Mouse (Mus musculus) neural tube, embryonic 10.5 days (tissue): ENCODE results near the gene Angptl6.
"Not testable (repeated sequence)": the region's sequence is repeated elsewhere in the genome, so short reads cannot be mapped to it uniquely, and the experiment has no call there.

Experiments
- DNase-seq: peaks from one replicate; pipeline ENCODE4 v3.0.0-alpha.2; 2017; ENCODE audit warnings: low spot score; ENCODE audit errors: extremely low spot score

Angptl6 gene

DNA sequence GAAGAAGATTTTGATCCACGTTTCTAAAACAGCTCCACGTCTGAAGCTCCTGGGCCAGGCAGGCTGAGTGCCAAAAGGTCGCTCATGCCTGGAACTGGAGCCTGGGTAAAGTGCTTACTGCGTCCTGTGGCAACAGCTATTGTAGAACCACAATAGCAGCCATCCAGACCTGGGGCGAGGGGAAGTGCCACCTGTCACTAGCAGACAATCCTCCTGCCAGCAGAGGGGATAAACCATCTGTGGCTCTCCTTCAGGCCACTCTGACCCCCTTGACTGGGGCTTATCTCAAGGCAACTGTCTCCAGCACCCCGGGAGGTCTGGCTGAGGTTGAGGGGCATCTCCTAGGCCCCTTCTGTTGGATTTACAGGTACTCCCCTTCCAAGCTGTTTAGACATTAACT, 40.6 kb downstream of the Angptl6 start:
- DNase-seq = no peak

DNA sequence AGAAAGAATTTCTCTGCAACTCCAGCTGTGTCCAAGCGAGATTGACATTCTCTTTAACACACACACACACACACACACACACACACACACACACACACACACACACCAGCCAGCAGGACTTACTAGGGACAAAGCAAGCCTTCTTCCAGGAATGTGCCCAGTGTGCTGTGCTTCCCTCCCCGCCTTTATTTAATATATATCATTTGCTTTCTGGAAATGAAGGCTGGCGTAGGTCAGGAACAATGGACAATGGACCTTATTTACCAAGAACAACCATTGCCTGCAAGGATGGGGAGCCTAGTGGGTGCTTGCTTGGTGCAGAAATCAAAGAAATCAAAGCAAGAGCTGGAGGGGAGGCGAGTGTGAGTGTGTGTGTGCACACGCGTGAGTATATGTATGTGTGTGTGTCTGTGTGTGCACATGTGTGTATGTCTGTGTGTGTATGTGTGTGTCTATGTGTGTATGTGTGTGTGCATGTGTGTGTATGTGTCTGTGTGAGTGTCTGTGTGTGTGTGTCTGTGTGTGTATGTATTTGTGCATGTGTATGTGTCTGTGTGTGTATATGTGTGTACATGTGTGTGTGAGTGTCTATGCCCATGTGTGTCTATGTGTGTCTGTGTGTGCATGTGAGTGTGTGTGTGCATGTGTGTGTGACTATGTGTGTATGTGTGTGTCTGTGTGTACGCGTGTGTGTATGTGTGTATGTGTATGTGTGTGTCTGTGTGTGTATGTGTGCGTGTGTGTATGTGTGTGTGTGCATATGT, 42.2 kb downstream of the Angptl6 start:
- no peak for DNase-seq

DNA sequence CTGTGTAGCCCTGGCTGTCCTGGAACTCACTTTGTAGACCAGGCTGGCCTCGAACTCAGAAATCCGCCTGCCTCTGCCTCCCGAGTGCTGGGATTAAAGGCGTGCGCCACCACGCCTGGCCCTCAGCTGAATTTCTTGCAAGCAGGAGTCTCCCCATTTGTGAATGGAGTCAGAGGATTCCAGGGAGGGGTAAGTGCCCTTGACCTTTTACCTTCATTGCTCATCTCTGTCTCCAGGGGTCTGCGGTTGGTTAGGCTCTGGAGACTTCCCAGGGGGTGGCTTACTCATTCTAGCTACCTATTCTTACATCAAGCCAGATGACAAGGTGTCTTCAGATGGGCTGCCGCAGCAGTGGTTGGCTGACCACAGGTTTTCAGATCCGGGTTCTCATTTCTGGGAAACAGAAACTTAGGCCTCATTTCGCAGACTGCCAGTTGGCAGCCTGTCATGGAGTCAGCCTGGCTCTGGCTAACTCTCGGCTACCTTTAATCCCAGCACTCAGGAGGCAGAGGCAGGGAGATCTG, 44.0 kb downstream of the Angptl6 start:
- DNase-seq = not testable (repeated sequence)

GRCm38 (mm10) chr9:20834881-20835280, 44.6 kb downstream of the Angptl6 start:
- no peak for DNase-seq

- DNase-seq = peak; percentile 95
Observed at GRCm38 (mm10) chr9:20830901-20831643, 48.5 kb downstream of the Angptl6 start.

DNA sequence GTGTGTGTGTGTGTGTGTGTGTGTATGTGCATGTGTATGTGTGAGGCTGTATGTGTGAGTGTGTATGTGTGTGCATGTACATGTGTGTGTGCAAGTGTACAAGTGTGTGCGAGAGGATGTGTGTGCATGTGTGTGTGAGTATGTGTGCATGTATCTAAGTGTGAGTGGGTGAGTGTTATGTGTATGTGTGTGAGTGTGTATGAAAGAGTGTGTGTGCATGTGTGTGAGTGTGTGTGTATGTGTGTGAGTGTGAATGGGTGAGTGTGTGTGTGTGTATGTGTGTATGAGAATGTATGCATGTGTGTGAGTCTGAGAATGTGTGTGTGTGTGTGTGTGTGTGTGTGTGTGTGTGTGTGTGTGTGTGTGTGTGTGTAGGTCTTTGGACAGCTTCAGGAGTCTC, 51.4 kb downstream of the Angptl6 start:
- no peak for DNase-seq

DNA sequence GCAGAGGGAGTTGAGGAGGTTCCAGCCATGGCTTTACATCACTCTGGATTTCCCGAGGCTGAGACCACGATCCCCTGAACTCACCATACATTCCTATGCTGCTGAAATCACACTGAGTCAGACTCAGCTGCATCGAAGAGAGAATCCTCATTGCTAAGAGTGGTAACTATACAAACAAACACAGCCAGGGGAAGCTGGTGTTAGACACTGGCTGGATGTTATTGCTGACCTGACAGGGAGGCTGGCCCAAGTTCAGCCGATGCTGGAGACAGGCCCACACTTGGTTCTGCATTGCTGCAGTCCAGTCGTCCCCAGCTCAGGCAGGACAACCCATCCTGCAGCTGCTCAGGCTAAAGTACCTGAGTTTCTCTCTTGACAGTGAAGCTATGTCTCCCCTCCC, 53.7 kb downstream of the Angptl6 start:
- no peak for DNase-seq
